Mouse (Mus musculus) CH12.LX (cell line): ENCODE data around the gene Fgf14.

Experiments used
- CTCF ChIP-seq, 2 experiments: IDR thresholded peaks in 1 of 2; conservative IDR thresholded peaks in 1 of 2; 2 replicates each; pipeline ENCODE4 v1.5.1; 2011 to 2012; ENCODE audit warnings: low read depth in 2 of 2, low read length in 2 of 2, improper control_type of control experiment in 1 of 2, inconsistent platforms in 1 of 2, mild to moderate bottlenecking in 1 of 2, moderate library complexity in 1 of 2
- ELF1 ChIP-seq: IDR thresholded peaks from 2 replicates; pipeline ENCODE4 v1.6.1; 2014; ENCODE audit warnings: low read depth, mild to moderate bottlenecking, inconsistent platforms, low read length, improper control_type of control experiment
- IRF4 ChIP-seq: IDR thresholded peaks from 2 replicates; pipeline ENCODE4 v1.6.1; 2014; ENCODE audit warnings: low read depth, mild to moderate bottlenecking, inconsistent platforms, low read length, improper control_type of control experiment
- NELFE ChIP-seq: IDR thresholded peaks from 2 replicates; pipeline ENCODE4 v1.6.1; 2011; ENCODE audit warnings: low read depth, low read length, improper control_type of control experiment
- NRF1 ChIP-seq: IDR thresholded peaks from 2 replicates; pipeline ENCODE4 v1.6.1; 2014; ENCODE audit warnings: low read depth, mild to moderate bottlenecking, inconsistent platforms, low read length, improper control_type of control experiment, moderate library complexity
- POLR2A ChIP-seq: IDR thresholded peaks from 2 replicates; pipeline ENCODE4 v1.6.1; 2011; ENCODE audit warnings: low read depth, mild to moderate bottlenecking, improper control_type of control experiment, low read length
- POLR2AphosphoS2 ChIP-seq: IDR thresholded peaks from 2 replicates; pipeline ENCODE4 v1.6.1; 2011; ENCODE audit warnings: low read depth, low read length, improper control_type of control experiment
- SIN3A ChIP-seq: IDR thresholded peaks from 2 replicates; pipeline ENCODE4 v1.6.1; 2012; ENCODE audit warnings: low read length, improper control_type of control experiment, inconsistent platforms
- TBP ChIP-seq: conservative IDR thresholded peaks from 2 replicates; pipeline ENCODE4 v1.6.1; 2011; ENCODE audit warnings: low read depth, low read length, improper control_type of control experiment
- ZMIZ1 ChIP-seq: IDR thresholded peaks from 2 replicates; pipeline ENCODE4 v1.6.1; 2012; ENCODE audit warnings: low read depth, mild to moderate bottlenecking, inconsistent platforms, low read length, improper control_type of control experiment
- ZNF384 ChIP-seq: IDR thresholded peaks from 2 replicates; pipeline ENCODE4 v1.6.1; 2012; ENCODE audit warnings: low read depth, low read length, improper control_type of control experiment, inconsistent platforms

- no peak for TF ChIP-seq NRF1
- TF ChIP-seq POLR2A = no peak
- TF ChIP-seq CTCF (conservative IDR thresholded peaks at IDR 0.05 in 1 of 2, IDR thresholded peaks at IDR 0.05 in 1 of 2; ENCODE audit: low read depth in 2 of 2, low read length in 2 of 2) = no peak
- TF ChIP-seq TBP = no peak
- TF ChIP-seq IRF4 = no peak
- no peak for TF ChIP-seq SIN3A
- no peak for TF ChIP-seq NELFE
- no peak for TF ChIP-seq ZNF384
- TF ChIP-seq POLR2AphosphoS2 = no peak
- TF ChIP-seq ELF1 = no peak
- no peak for TF ChIP-seq ZMIZ1
These were observed 452 bp upstream of the Fgf14 start for GRCm38 (mm10) chr14:124677379-124677778.
